Mouse (Mus musculus) neural tube, embryonic 11.5 days (tissue): ENCODE results near the gene Bloc1s4. TPM values are rescaled to one million over a fixed set of nuclear protein-coding genes. Genes with fewer than 3 reads are reported as not detected.

Experiments
- ATAC-seq: fragments of 200-750 bp; cut with Nextera tagmentation; 2 replicates; pipeline ENCODE4 v1.8.0; 2017; ENCODE audit warnings: moderate number of reproducible peaks, mild to moderate bottlenecking, moderate TSS enrichment, moderate library complexity; ENCODE audit not compliant: insufficient read depth, low FRiP score, low TSS enrichment
- DNase-seq: peaks from one replicate; pipeline ENCODE4 v3.0.0-alpha.2; 2015; ENCODE audit warnings: low spot score
- H3K27ac ChIP-seq: fragments of 300-500 bp; sonication (generic); 2 replicates; pipeline ENCODE4 v1.5.1; 2014; ENCODE audit warnings: low read depth, mild to moderate bottlenecking, low read length
- H3K27me3 ChIP-seq: fragments of 300-500 bp; sonication (generic); 2 replicates; pipeline ENCODE4 v1.6.1; 2014; ENCODE audit warnings: mild to moderate bottlenecking, low read length, mixed read lengths; ENCODE audit not compliant: control insufficient read depth, insufficient read depth
- H3K36me3 ChIP-seq: fragments of 300-500 bp; sonication (generic); 2 replicates; pipeline ENCODE4 v1.6.1; 2014; ENCODE audit warnings: mild to moderate bottlenecking, low read length, moderate library complexity, mixed read lengths; ENCODE audit not compliant: control insufficient read depth, insufficient read depth
- H3K4me1 ChIP-seq: fragments of 300-500 bp; sonication (generic); 2 replicates; pipeline ENCODE4 v1.6.1; 2014; ENCODE audit warnings: low read length, mixed read lengths; ENCODE audit not compliant: control insufficient read depth, insufficient read depth
- H3K4me2 ChIP-seq: fragments of 300-500 bp; sonication (generic); 2 replicates; pipeline ENCODE4 v1.6.1; 2014; ENCODE audit warnings: low read depth, mild to moderate bottlenecking, moderate library complexity
- H3K4me3 ChIP-seq: fragments of 300-500 bp; sonication (generic); 2 replicates; pipeline ENCODE4 v1.5.1; 2014; ENCODE audit warnings: low read depth, low read length
- H3K9ac ChIP-seq: fragments of 300-500 bp; sonication (generic); 2 replicates; pipeline ENCODE4 v1.6.1; 2014; ENCODE audit warnings: mild to moderate bottlenecking, low read length
- H3K9me3 ChIP-seq: fragments of 300-500 bp; sonication (generic); 2 replicates; pipeline ENCODE4 v1.6.1; 2016; ENCODE audit warnings: low read length; ENCODE audit not compliant: control insufficient read depth
- WGBS: fragments of 180-500 bp; shearing (Covaris S2); extraction: QIAGEN DNeasy Blood & Tissue Kit; methylation state at CpG from one replicate; pipeline ENCODE4 v1.1.7; 2014; 5-methylcytosine and 5-hydroxymethylcytosine counted together
- polyA plus RNA-seq: library from polyadenylated mRNA; unstranded; fragments of >200 nt; fragmentation: Nextera tagmentation; extraction: Ambion mirVana; gene quantifications from 2 replicates; pipeline ENCODE4 v1.2.1, GENCODE M21; 2014

The Bloc1s4 gene
- polyA plus RNA-seq, 1 experiment from 2014 or later: 27.0 TPM

DNA sequence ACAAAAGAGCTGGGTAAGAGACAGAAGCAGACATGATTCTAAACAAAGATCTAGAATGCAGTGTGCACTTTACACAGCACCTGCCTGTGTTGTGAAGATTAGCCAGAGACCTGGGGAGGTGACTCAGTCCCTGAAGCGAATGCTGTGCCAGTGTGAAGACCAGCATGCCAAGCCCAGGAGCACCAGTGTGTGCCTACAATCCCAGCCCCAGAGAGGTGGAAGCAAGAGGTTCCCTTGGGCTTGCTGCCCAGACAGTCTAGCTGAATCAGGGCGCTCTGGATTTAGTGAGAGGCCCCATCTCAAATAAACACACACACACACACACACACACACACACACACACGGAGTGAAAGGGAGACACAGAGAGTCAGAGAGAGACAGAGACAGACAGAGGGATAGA lies 30.6 kb downstream of the Bloc1s4 start:
- H3K4me1 ChIP-seq: peaks cover 4% of the 10 kb centered on the region; the same call in 1 of the 2 replicates
- no peak overlapping the region for H3K4me3 ChIP-seq
- WGBS: 76% methylated on average over 3 of the region's 3 CpGs
- DNase-seq: no peak
- H3K27ac ChIP-seq: no peak overlapping the region
- no peak overlapping the region for H3K9ac ChIP-seq
- no peaks in the 10 kb centered on the region for H3K36me3 ChIP-seq
- ATAC-seq: no peak
- no peaks in the 10 kb centered on the region for H3K9me3 ChIP-seq
- no peaks in the 10 kb centered on the region for H3K27me3 ChIP-seq
- H3K4me2 ChIP-seq: no peak overlapping the region

- Histone ChIP-seq H3K27ac (no peak overlapping the region), H3K4me2 (no peak overlapping the region), H3K9me3 (no peaks in the 10 kb centered on the region), H3K4me1 (peaks cover 11% of the 10 kb centered on the region; the same call in 1 of the 2 replicates), H3K36me3 (no peaks in the 10 kb centered on the region), H3K9ac (no peak overlapping the region), H3K27me3 (no peaks in the 10 kb centered on the region), H3K4me3 (no peak overlapping the region)
- DNase-seq: no peak
- no peak for ATAC-seq
- WGBS: 72% methylated on average over 2 of the region's 2 CpGs
Measured at GRCm38 (mm10) chr5:36716816-36717215, 31.6 kb downstream of the Bloc1s4 start.

GRCm38 (mm10) chr5:36714832-36715231 lies 33.6 kb downstream of the Bloc1s4 start:
- H3K4me1 ChIP-seq: peaks cover 11% of the 10 kb centered on the region; the same call in 1 of the 2 replicates
- H3K36me3 ChIP-seq: no peaks in the 10 kb centered on the region
- DNase-seq (no peak), ATAC-seq (no peak)
- H3K9me3 ChIP-seq: no peaks in the 10 kb centered on the region
- H3K9ac ChIP-seq: no peak overlapping the region
- 65% methylated on average over 3 of the region's 3 CpGs for WGBS
- H3K4me3 ChIP-seq: no peak overlapping the region
- H3K27me3 ChIP-seq: no peaks in the 10 kb centered on the region
- H3K4me2 ChIP-seq: no peak overlapping the region
- no peak overlapping the region for H3K27ac ChIP-seq

- H3K27me3 ChIP-seq: no peaks in the 10 kb centered on the region
- no peak overlapping the region for H3K4me2 ChIP-seq
- H3K9me3 ChIP-seq: no peaks in the 10 kb centered on the region
- H3K4me1 ChIP-seq: peaks cover 11% of the 10 kb centered on the region; the same call in 1 of the 2 replicates
- no peak for ATAC-seq
- H3K27ac ChIP-seq: no peak overlapping the region
- 84% methylated on average over 6 of the region's 6 CpGs for WGBS
- no peak for DNase-seq
- no peak overlapping the region for H3K4me3 ChIP-seq
- H3K9ac ChIP-seq: no peak overlapping the region
- H3K36me3 ChIP-seq: no peaks in the 10 kb centered on the region
Measured at GRCm38 (mm10) chr5:36713693-36714092, 34.8 kb downstream of the Bloc1s4 start.

DNA sequence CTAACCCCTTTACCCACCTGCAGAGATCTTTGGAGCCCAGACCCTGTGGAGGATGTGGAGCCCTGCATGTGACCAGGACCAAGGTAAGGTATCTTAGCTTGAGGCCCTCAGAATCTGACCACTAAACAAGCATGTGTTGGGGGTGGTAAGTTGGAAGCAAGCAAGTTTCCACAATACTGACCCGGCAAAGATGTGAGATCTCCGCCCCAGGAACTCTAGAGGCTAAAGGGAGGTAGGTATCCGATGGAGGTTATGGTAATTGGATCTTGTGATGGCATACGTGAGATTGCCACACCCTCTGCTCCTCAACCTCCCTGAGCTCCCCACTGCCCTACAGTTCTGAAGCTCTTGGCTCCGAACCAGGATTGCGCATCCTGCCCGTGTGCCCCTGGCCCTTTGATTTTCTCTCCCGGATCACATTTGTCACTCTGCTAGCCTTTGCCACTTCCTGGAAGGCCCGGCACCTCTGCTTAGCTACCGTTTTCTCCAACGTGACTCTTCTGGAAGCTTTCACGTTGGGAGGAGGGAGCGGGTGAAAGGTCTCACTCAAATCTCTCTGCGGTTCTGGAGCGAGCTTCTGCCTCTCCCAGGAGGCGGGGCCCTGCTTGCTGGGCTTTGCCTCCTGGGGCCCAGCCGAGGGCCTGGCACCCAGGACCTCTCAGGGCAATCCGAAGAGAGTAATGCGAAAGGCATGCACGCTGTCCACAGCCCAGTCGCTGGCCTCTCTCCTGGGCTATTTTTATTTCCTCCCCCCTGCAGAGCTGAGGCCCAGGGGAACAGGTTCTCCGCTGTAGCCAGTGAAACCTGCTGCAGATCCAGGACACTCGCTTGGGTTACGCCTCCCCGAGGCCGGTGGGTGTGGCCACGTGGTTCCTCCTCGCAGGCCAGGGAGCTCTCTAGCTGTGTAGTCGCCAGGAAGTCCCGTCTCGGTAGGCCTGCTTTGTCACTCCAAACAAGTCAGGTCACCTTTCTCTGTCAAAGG lies 35.6 kb downstream of the Bloc1s4 start:
- H3K9me3 ChIP-seq: no peaks in the 10 kb centered on the region
- H3K27ac ChIP-seq: no peak overlapping the region
- H3K27me3 ChIP-seq: no peaks in the 10 kb centered on the region
- 7% methylated on average over 31 of the region's 31 CpGs for WGBS
- H3K36me3 ChIP-seq: no peaks in the 10 kb centered on the region
- peak overlapping the region; percentile 12; the same call in 1 of the 2 replicates for H3K4me3 ChIP-seq
- DNase-seq (peak; percentile 62), ATAC-seq (no peak)
- peak overlapping the region; percentile 49 for H3K4me2 ChIP-seq
- peaks cover 11% of the 10 kb centered on the region; the same call in 1 of the 2 replicates for H3K4me1 ChIP-seq
- peak overlapping the region; percentile 49 for H3K9ac ChIP-seq

GRCm38 (mm10) chr5:36711863-36712262 lies 36.6 kb downstream of the Bloc1s4 start:
- H3K27ac ChIP-seq: no peak overlapping the region

GRCm38 (mm10) chr5:36705792-36706191 lies 42.7 kb downstream of the Bloc1s4 start:
- no peak overlapping the region for H3K27ac ChIP-seq
- H3K27me3 ChIP-seq: no peaks in the 10 kb centered on the region
- H3K9me3 ChIP-seq: no peaks in the 10 kb centered on the region
- no peak for DNase-seq
- H3K4me2 ChIP-seq: no peak overlapping the region
- no peak overlapping the region for H3K9ac ChIP-seq
- no peak overlapping the region for H3K4me3 ChIP-seq
- no peaks in the 10 kb centered on the region for H3K36me3 ChIP-seq
- WGBS: 86% methylated on average over 5 of the region's 5 CpGs
- no peak for ATAC-seq
- H3K4me1 ChIP-seq: no peaks in the 10 kb centered on the region

More at GRCm38 (mm10) chr5:36711863-36712262, 36.6 kb downstream of the Bloc1s4 start:
- no peak overlapping the region for H3K4me3 ChIP-seq
- H3K9ac ChIP-seq: no peak overlapping the region
- DNase-seq (no peak), ATAC-seq (no peak)
- H3K27me3 ChIP-seq: no peaks in the 10 kb centered on the region
- H3K4me2 ChIP-seq: no peak overlapping the region
- no peaks in the 10 kb centered on the region for H3K9me3 ChIP-seq
- H3K4me1 ChIP-seq: peaks cover 11% of the 10 kb centered on the region; the same call in 1 of the 2 replicates
- 45% methylated on average over 5 of the region's 5 CpGs for WGBS
- no peaks in the 10 kb centered on the region for H3K36me3 ChIP-seq

- H3K36me3 ChIP-seq: no peaks in the 10 kb centered on the region
- H3K4me3 ChIP-seq: no peak overlapping the region
- no peaks in the 10 kb centered on the region for H3K9me3 ChIP-seq
- ATAC-seq: no peak
- DNase-seq: no peak
- no peak overlapping the region for H3K27ac ChIP-seq
- no peak overlapping the region for H3K9ac ChIP-seq
- H3K27me3 ChIP-seq: no peaks in the 10 kb centered on the region
- WGBS: 78% methylated on average over 5 of the region's 5 CpGs
- H3K4me1 ChIP-seq: no peaks in the 10 kb centered on the region
- no peak overlapping the region for H3K4me2 ChIP-seq
Measured at GRCm38 (mm10) chr5:36705390-36705789, 43.1 kb downstream of the Bloc1s4 start.

DNA sequence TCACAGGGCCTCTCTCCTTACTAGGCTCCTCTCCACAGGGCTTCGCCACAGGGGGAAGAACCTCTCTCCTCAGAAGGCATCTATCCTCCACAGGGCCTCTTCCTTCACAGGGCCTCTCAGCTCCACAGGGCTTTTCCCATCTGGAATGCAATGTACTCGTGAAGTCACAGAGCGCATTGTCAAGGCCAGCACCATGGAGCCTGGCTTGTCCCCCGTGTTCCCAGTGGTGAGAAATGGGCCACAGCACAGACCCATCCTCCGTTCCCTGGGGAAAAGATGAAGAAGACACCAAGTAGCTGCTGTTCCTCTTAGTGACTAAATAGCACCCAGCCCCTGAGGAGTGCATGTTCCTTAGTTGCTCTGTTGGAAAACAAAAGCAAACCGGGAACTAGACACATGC lies 43.8 kb downstream of the Bloc1s4 start:
- Histone ChIP-seq H3K9ac (no peak overlapping the region), H3K4me1 (no peaks in the 10 kb centered on the region), H3K4me2 (no peak overlapping the region), H3K36me3 (no peaks in the 10 kb centered on the region), H3K27me3 (no peaks in the 10 kb centered on the region), H3K27ac (no peak overlapping the region), H3K4me3 (no peak overlapping the region), H3K9me3 (no peaks in the 10 kb centered on the region)
- no peak for DNase-seq
- WGBS: 82% methylated on average over 6 of the region's 6 CpGs
- ATAC-seq: no peak
